Mouse (Mus musculus) neural tube, embryonic 12.5 days (tissue): ENCODE measurements around the gene Tmem159. TPM values are rescaled to one million over a fixed set of nuclear protein-coding genes. Genes with fewer than 3 reads are reported as not detected.
A peak's percentile ranks its signal among the peaks of the same experiment; 100 is the strongest.

Experiments
- ATAC-seq: fragments of 200-750 bp; cut with Nextera tagmentation; 2 replicates; pipeline ENCODE4 v1.8.0; 2017; ENCODE audit warnings: low read depth, mild to moderate bottlenecking, moderate TSS enrichment, moderate library complexity; ENCODE audit not compliant: low FRiP score
- H3K27ac ChIP-seq: fragments of 300-500 bp; sonication (generic); 2 replicates; pipeline ENCODE4 v1.5.1; 2016
- H3K27me3 ChIP-seq: fragments of 300-500 bp; sonication (generic); replicated peaks from 2 replicates; pipeline ENCODE4 v1.6.1; 2016; ENCODE audit warnings: mild to moderate bottlenecking
- H3K36me3 ChIP-seq: fragments of 300-500 bp; sonication (generic); 2 replicates; pipeline ENCODE4 v1.6.1; 2016; ENCODE audit warnings: mild to moderate bottlenecking
- H3K4me1 ChIP-seq: fragments of 300-500 bp; sonication (generic); 2 replicates; pipeline ENCODE4 v1.6.1; 2016
- H3K4me2 ChIP-seq: fragments of 300-500 bp; sonication (generic); replicated peaks from 2 replicates; pipeline ENCODE4 v1.6.1; 2016; ENCODE audit warnings: mild to moderate bottlenecking
- H3K4me3 ChIP-seq: fragments of 300-500 bp; sonication (generic); 2 replicates; pipeline ENCODE4 v1.5.1; 2016
- H3K9ac ChIP-seq: fragments of 300-500 bp; sonication (generic); 2 replicates; pipeline ENCODE4 v1.6.1; 2016; ENCODE audit warnings: mild to moderate bottlenecking
- H3K9me3 ChIP-seq: fragments of 300-500 bp; sonication (generic); 2 replicates; pipeline ENCODE4 v1.6.1; 2016; ENCODE audit warnings: mild to moderate bottlenecking
- WGBS: fragments of 180-500 bp; shearing (Covaris S2); methylation state at CpG from one replicate; pipeline ENCODE4 v1.1.7; 2016; 5-methylcytosine and 5-hydroxymethylcytosine counted together
- polyA plus RNA-seq: library from polyadenylated mRNA; unstranded; fragments of >200 nt; fragmentation: Nextera tagmentation; extraction: Ambion mirVana; gene quantifications from 2 replicates; pipeline ENCODE4 v1.2.1, GENCODE M21; 2016

The Tmem159 gene
- polyA plus RNA-seq, 1 experiment from 2014 or later, result 19.1 TPM

- WGBS, result 3% methylated on average over 25 of the region's 25 CpGs
- peak overlapping the region; percentile 51 for H3K9ac ChIP-seq
- ATAC-seq, result 0 out of 2 replicates have a peak, but pooled peaks have one; percentile 18
Measured at GRCm38 (mm10) chr7:120103019-120103567, 940 bp downstream of the Tmem159 start.

DNA sequence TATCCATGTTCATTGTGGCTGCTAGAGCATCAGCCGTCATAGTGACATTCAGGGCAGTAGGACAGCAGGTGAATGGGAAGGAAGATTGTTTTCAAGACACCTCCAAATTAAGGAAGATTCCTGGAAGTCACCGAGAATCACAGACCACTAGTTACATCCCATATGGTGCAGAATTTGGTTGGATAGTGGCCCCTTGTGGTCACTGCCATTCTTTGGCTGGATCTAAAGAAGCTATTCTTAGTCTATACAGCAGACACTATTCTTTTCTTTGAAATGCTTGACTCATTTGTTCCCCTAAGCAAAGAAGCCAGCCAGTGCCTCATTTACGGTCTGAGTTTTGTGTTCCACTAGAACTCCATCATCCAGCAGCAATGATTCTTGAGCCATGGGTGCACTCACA, 2.8 kb downstream of the Tmem159 start:
- H3K36me3 ChIP-seq, result no peaks in the 10 kb centered on the region
- no peak overlapping the region for H3K9ac ChIP-seq
- 48% methylated on average over 3 of the region's 3 CpGs for WGBS
- no peaks in the 10 kb centered on the region for H3K9me3 ChIP-seq
- 0 out of 2 replicates have a peak, but pooled peaks cover 7% of the 10 kb centered on the region for H3K27me3 ChIP-seq
- H3K4me2 ChIP-seq, result no peak overlapping the region
- ATAC-seq, result no peak
- no peak overlapping the region for H3K27ac ChIP-seq
- peaks cover 16% of the 10 kb centered on the region for H3K4me1 ChIP-seq
- H3K4me3 ChIP-seq, result no peak overlapping the region

More at GRCm38 (mm10) chr7:120103019-120103567, 940 bp downstream of the Tmem159 start:
- Histone ChIP-seq H3K27me3 (0 out of 2 replicates have a peak, but pooled peaks cover 7% of the 10 kb centered on the region), H3K4me1 (peaks cover 16% of the 10 kb centered on the region), H3K4me3 (peak overlapping the region; percentile 60), H3K9me3 (no peaks in the 10 kb centered on the region), H3K36me3 (no peaks in the 10 kb centered on the region), H3K4me2 (peak overlapping the region; percentile 75), H3K27ac (no peak overlapping the region)

GRCm38 (mm10) chr7:120106356-120106755, 4.2 kb downstream of the Tmem159 start:
- no peaks in the 10 kb centered on the region for H3K36me3 ChIP-seq
- H3K4me3 ChIP-seq, result no peak overlapping the region
- H3K27me3 ChIP-seq, result 0 out of 2 replicates have a peak, but pooled peaks cover 7% of the 10 kb centered on the region
- no peak overlapping the region for H3K9ac ChIP-seq
- peaks cover 16% of the 10 kb centered on the region for H3K4me1 ChIP-seq
- ATAC-seq, result no peak
- no peaks in the 10 kb centered on the region for H3K9me3 ChIP-seq
- WGBS, result 74% methylated on average over 2 of the region's 2 CpGs
- no peak overlapping the region for H3K27ac ChIP-seq
- H3K4me2 ChIP-seq, result no peak overlapping the region

DNA sequence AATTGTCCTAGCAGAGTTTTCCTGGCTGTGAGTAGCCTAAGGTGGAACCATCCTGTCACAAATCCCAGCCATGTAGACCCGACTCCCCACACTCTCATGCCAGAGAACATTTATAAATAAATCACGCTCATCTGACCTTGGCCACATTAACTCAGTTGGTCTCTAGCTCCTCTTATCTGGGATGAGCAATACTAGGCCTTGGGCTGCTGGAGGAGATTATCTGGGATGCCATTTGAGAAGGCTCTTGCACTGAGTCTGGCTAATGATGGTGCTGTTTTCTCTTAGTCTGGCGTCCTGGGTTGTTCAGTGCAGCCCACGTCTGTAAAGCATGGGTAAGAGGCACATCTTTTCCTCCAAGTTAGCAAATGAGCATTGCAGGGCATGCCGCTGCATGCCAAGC, 7.5 kb downstream of the Tmem159 start:
- Histone ChIP-seq H3K27ac (no peak overlapping the region), H3K9ac (no peak overlapping the region), H3K4me1 (no peaks in the 10 kb centered on the region), H3K9me3 (no peaks in the 10 kb centered on the region), H3K36me3 (no peaks in the 10 kb centered on the region), H3K4me3 (no peak overlapping the region), H3K4me2 (no peak overlapping the region), H3K27me3 (no peaks in the 10 kb centered on the region)
- no peak for ATAC-seq
- WGBS, result 90% methylated on average over 5 of the region's 5 CpGs

DNA sequence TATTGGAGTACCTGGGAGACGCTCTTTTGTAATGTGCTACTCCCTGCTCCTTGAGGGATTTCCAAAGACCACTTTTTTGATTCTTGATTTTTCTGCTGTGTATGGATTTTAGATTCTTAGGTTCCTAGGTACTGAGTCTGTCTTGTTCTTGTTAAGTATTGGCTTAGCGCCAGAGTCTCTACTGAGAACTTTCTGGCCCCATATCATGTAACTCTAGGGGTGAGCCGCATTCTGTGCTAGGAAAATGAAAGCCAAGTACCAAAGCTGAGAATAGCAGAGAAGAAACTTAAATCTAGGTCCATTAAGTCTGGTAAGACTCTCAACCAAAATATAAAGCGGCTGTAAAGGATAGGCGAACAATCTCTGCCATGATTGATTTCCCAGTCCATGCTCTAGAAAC, 14.8 kb downstream of the Tmem159 start:
- no peak overlapping the region for H3K27ac ChIP-seq
- no peak overlapping the region for H3K4me3 ChIP-seq

DNA sequence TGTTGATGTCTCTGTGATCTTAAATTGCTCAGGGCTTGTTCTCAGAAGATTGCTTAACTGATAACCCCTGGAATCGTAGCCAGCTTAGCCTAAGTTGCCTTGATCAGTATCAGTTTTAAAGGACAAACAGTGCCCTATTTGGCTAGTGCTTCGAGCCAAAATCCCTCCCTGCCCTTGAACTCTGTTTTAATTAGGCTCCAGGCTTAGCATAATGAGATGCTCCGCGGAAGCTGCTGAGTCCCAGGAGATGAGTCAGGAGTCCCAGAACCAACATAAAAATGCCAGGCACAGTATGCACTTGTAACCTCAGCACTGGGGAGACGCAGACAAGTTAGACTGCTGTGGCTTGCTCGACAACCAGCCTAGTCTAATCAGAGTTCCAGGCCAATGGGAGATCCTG, 15.4 kb downstream of the Tmem159 start:
- no peaks in the 10 kb centered on the region for H3K4me1 ChIP-seq
- no peak for ATAC-seq
- WGBS, result 50% methylated on average over 6 of the region's 6 CpGs
- no peak overlapping the region for H3K4me3 ChIP-seq
- H3K36me3 ChIP-seq, result 0 out of 2 replicates have a peak, but pooled peaks cover 4% of the 10 kb centered on the region
- no peaks in the 10 kb centered on the region for H3K27me3 ChIP-seq
- H3K27ac ChIP-seq, result no peak overlapping the region
- no peak overlapping the region for H3K9ac ChIP-seq
- H3K4me2 ChIP-seq, result no peak overlapping the region
- no peaks in the 10 kb centered on the region for H3K9me3 ChIP-seq

More for the DNA sequence above, 14.8 kb downstream of the Tmem159 start:
- Histone ChIP-seq H3K9me3 (no peaks in the 10 kb centered on the region), H3K9ac (no peak overlapping the region), H3K27me3 (no peaks in the 10 kb centered on the region), H3K36me3 (0 out of 2 replicates have a peak, but pooled peaks cover 4% of the 10 kb centered on the region), H3K4me2 (no peak overlapping the region), H3K4me1 (no peaks in the 10 kb centered on the region)
- 95% methylated on average over 5 of the region's 5 CpGs for WGBS
- no peak for ATAC-seq

GRCm38 (mm10) chr7:120123776-120124175, 21.6 kb downstream of the Tmem159 start:
- 90% methylated on average over 4 of the region's 4 CpGs for WGBS
- Histone ChIP-seq H3K4me2 (no peak overlapping the region), H3K27ac (no peak overlapping the region), H3K36me3 (0 out of 2 replicates have a peak, but pooled peaks cover 4% of the 10 kb centered on the region), H3K9me3 (no peaks in the 10 kb centered on the region), H3K4me3 (no peak overlapping the region), H3K4me1 (peaks cover 6% of the 10 kb centered on the region; the same call in 1 of the 2 replicates), H3K27me3 (no peaks in the 10 kb centered on the region), H3K9ac (no peak overlapping the region)
- ATAC-seq, result no peak

DNA sequence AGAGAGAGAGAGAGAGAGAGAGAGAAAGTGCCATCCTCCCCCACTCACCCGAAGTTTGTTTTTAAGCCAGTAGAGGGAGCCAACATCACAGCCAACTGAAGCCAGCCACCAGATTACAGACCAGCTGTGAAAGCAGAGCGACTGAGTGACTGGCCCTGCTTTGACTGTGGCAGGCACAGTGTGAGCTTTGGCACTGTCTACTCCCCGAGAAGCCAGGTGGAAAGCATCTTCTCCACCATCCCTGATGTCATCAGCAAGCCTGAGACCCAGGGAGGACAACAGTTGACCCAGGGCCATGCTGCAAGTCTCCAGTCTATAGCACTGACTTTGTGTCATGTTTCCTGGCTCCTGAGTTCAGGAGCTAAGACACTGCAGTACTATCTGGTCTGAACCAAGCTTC, 22.7 kb downstream of the Tmem159 start:
- H3K9ac ChIP-seq, result no peak overlapping the region
- no peak overlapping the region for H3K27ac ChIP-seq
- ATAC-seq, result peak; percentile 87

DNA sequence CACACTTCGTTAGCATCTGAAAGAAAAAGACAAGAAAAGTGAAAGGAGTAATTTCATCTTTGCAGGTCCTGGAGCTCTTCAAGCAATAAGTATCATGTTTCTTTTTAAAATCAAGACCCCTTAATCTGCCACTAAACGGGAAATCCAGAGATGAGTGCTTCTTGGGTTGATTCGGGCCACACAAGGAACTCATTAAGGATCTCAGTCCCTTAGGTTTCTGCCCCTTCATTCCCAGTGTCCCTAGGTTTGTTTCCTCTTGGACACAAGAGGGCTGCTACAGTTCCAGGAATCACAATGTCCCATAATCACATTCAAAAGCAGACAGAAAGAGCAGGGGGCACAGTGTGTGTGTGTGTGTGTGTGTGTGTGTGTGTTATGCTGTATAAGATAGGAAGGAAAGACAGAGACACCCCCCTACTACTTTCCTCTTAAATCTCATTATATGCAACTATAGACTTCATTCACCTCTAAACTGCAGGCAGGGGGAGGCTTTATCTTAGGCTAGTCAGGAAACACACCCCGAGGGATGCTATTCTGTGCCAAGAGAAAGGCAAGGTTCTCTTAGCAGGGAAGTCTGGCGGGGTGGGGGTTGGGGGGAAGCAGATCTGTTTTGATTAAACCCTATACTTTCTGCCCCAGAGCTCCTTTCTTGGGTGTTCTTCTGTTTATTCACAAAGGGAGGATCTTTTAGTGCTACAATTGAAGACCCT, 25.0 kb downstream of the Tmem159 start:
- no peaks in the 10 kb centered on the region for H3K27me3 ChIP-seq
- H3K9ac ChIP-seq, result no peak overlapping the region
- 37% methylated on average over 5 of the region's 5 CpGs for WGBS
- no peak overlapping the region for H3K27ac ChIP-seq
- peaks cover 6% of the 10 kb centered on the region; the same call in 1 of the 2 replicates for H3K4me1 ChIP-seq
- no peak for ATAC-seq
- H3K4me3 ChIP-seq, result no peak overlapping the region
- H3K4me2 ChIP-seq, result no peak overlapping the region
- H3K36me3 ChIP-seq, result no peaks in the 10 kb centered on the region
- no peaks in the 10 kb centered on the region for H3K9me3 ChIP-seq

More for the DNA sequence above, 22.7 kb downstream of the Tmem159 start:
- Histone ChIP-seq H3K4me2 (no peak overlapping the region), H3K9me3 (no peaks in the 10 kb centered on the region), H3K4me3 (no peak overlapping the region), H3K27me3 (no peaks in the 10 kb centered on the region), H3K4me1 (peaks cover 6% of the 10 kb centered on the region; the same call in 1 of the 2 replicates), H3K36me3 (0 out of 2 replicates have a peak, but pooled peaks cover 4% of the 10 kb centered on the region)
- 0% methylated on average over 3 of the region's 3 CpGs for WGBS

DNA sequence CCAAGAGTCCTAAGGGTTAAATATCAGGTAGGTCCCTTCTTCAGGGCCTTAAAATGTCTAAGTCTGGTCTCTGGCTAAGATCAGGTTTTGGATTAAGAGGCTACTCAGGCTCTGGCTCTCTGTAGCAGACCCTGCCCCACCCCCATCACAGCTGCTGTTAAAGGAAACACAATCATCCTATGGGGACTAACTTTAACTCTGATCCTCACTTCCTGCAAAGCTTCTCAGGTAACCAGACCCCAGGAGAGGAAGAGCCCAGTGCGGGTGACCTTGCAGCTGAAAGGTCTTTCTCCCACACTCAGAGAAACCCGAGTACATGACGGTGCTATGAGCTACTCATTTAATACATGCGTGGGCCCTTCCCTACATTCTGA, 25.5 kb downstream of the Tmem159 start:
- H3K4me3 ChIP-seq, result no peak overlapping the region
- H3K4me2 ChIP-seq, result no peak overlapping the region
- no peak for ATAC-seq
- 57% methylated on average over 4 of the region's 4 CpGs for WGBS
- H3K27ac ChIP-seq, result no peak overlapping the region
- no peak overlapping the region for H3K9ac ChIP-seq
- H3K27me3 ChIP-seq, result no peaks in the 10 kb centered on the region
- H3K36me3 ChIP-seq, result no peaks in the 10 kb centered on the region
- no peaks in the 10 kb centered on the region for H3K9me3 ChIP-seq
- H3K4me1 ChIP-seq, result peaks cover 6% of the 10 kb centered on the region; the same call in 1 of the 2 replicates

DNA sequence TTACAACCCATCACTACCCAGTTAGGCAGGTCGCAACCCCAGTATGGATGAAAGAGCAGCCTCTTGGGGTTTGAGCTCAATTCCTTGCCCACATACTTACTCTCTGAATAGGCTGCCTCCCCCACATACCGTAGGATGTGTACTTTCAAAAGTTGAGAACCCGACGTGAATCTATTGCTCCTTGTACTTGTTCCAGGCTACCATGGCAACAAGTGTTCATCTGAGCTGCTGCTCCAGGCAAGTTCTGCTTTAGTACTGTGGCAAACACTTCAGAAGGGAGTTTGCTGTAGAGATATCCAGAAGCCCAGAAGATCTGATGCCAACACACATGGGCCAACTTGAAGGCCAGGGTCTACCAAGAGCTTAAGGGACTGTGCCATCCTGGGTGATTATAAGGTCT, 26.8 kb downstream of the Tmem159 start:
- no peak overlapping the region for H3K9ac ChIP-seq
- peaks cover 6% of the 10 kb centered on the region; the same call in 1 of the 2 replicates for H3K4me1 ChIP-seq
- WGBS, result 67% methylated on average over 4 of the region's 4 CpGs
- H3K36me3 ChIP-seq, result no peaks in the 10 kb centered on the region
- no peaks in the 10 kb centered on the region for H3K27me3 ChIP-seq
- no peak for ATAC-seq
- H3K27ac ChIP-seq, result no peak overlapping the region
- no peak overlapping the region for H3K4me2 ChIP-seq
- no peak overlapping the region for H3K4me3 ChIP-seq
- H3K9me3 ChIP-seq, result no peaks in the 10 kb centered on the region

- no peak for ATAC-seq
- no peaks in the 10 kb centered on the region for H3K9me3 ChIP-seq
- no peaks in the 10 kb centered on the region for H3K27me3 ChIP-seq
- H3K9ac ChIP-seq, result no peak overlapping the region
- 91% methylated on average over 1 of the region's 1 CpGs for whole genome bisulfite sequencing
- H3K36me3 ChIP-seq, result no peaks in the 10 kb centered on the region
- no peak overlapping the region for H3K27ac ChIP-seq
- H3K4me3 ChIP-seq, result no peak overlapping the region
- no peak overlapping the region for H3K4me2 ChIP-seq
- H3K4me1 ChIP-seq, result no peaks in the 10 kb centered on the region
Measured at GRCm38 (mm10) chr7:120142743-120143142, 40.6 kb downstream of the Tmem159 start.
